Mouse (Mus musculus) spleen, adult 2 months (tissue): Measurements from ENCODE around the gene Heg1.

Experiments used
- CTCF ChIP-seq: fragments of 200-500 bp; IDR thresholded peaks from 2 replicates; pipeline ENCODE4 v1.5.1; 2011; ENCODE audit warnings: mild to moderate bottlenecking, inconsistent platforms; ENCODE audit not compliant: insufficient read depth, insufficient read length, insufficient replicate concordance; ENCODE audit errors: extremely low read depth
- POLR2A ChIP-seq: fragments of 200-500 bp; IDR thresholded peaks from 2 replicates; pipeline ENCODE4 v1.6.1; 2011; ENCODE audit warnings: low read depth, low read length, inconsistent platforms

DNA sequence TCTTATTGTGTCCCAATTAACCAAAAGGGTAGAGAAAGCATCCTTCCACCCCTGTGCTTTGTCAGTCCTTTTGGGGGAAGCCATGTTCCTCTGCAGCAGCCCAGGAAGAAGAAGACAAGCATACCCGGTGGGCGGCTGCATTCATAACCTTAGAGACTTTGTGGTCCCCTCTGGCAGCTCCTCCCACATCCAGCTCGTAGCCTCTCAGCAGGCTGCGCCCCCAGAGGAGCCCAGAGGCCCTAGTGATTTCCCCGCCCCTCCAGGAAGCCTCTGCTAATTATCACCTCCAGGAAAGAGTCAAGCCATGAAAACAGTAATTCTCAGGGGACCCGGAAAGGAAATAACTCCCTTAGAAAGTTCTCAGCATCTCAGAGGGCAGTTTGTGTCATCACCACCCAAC lies 21.1 kb downstream of the Heg1 start:
- TF ChIP-seq POLR2A, result no peak
- TF ChIP-seq CTCF, result no peak
